Mouse (Mus musculus): Measurements from ENCODE around the gene Fam89a. TPM values are rescaled to one million over a fixed set of nuclear protein-coding genes. Genes with fewer than 3 reads are reported as not detected.

Fam89a gene
- polyA plus RNA-seq, 1 experiment from 2014 or later, result 1.2 TPM

DNA sequence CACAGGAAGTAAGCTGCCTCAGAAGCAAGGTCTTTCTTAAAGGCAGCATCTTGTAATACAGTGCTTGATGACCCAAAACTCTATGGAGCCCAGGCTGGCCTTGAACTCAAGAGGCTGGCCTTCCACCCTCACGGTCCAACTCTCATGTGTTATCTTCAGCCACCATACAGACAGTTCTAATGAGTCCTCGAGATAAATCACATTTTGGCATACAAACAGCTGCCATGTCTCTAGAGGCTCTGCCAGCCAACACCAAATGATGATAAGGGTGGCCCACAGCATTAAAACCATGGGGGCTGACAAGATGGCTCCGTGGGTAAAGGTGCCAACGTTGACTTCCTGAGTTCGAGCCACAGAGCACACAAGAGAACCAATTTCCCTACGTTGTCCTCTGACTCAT is 38.4 kb downstream of the Fam89a start:
- Histone ChIP-seq H3K9me3 (ENCODE audit: control insufficient read depth, low read length) (no peaks in the 10 kb centered on the region), H3K4me2 (ENCODE audit: low read depth, low read length, severe bottlenecking) (no peak overlapping the region), H3K9ac (ENCODE audit: low read length) (no peak overlapping the region), H3K4me1 (replicated peaks; ENCODE audit: control insufficient read depth, insufficient read depth, low read length) (no peaks in the 10 kb centered on the region), H3K4me3 (ENCODE audit: low read depth, low read length) (no peak overlapping the region), H3K27me3 (ENCODE audit: control insufficient read depth, insufficient read depth, low read length) (no peaks in the 10 kb centered on the region), H3K36me3 (ENCODE audit: control insufficient read depth, insufficient read depth, low read length) (no peaks in the 10 kb centered on the region; the same call in 1 of the 2 replicates), H3K27ac (ENCODE audit: low read depth, low read length) (no peak overlapping the region)
- 91% methylated on average over 6 of the region's 6 CpGs for WGBS
- DNase-seq (ENCODE audit: low spot score) (no peak), ATAC-seq (replicated peaks; ENCODE audit: low FRiP score) (no peak)

DNA sequence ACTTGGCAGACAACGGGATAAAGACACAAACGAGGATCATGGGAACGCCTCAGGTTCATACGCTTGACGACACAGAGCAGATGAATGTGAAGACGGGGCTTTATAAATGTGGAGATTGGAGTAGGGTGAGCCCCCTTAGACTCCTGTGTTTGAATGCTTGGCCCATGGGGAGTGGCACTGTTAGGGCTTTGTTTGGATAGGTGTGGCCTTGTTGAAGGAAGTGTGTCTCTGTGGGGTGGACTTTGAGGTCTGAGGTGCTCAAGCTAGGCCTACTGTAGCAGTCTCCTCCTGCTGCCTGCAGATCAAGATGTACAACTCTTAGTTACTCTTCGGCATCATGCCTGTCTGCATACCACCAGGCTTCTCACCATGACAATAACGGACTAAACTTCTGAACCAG is 45.8 kb downstream of the Fam89a start:
- WGBS, result 94% methylated on average over 8 of the region's 8 CpGs
- H3K27me3 ChIP-seq (ENCODE audit: control insufficient read depth, insufficient read depth, low read length), result no peaks in the 10 kb centered on the region
- H3K4me1 ChIP-seq (replicated peaks; ENCODE audit: control insufficient read depth, insufficient read depth, low read length), result no peaks in the 10 kb centered on the region
- no peak overlapping the region for H3K4me3 ChIP-seq (ENCODE audit: low read depth, low read length)
- no peak overlapping the region for H3K9ac ChIP-seq (ENCODE audit: low read length)
- no peak for ATAC-seq (replicated peaks; ENCODE audit: low FRiP score)
- no peak overlapping the region for H3K27ac ChIP-seq (ENCODE audit: low read depth, low read length)
- H3K4me2 ChIP-seq (ENCODE audit: low read depth, low read length, severe bottlenecking), result no peak overlapping the region
- no peaks in the 10 kb centered on the region for H3K9me3 ChIP-seq (ENCODE audit: control insufficient read depth, low read length)
- DNase-seq (ENCODE audit: low spot score), result no peak
- no peaks in the 10 kb centered on the region; the same call in 1 of the 2 replicates for H3K36me3 ChIP-seq (ENCODE audit: control insufficient read depth, insufficient read depth, low read length)

GRCm38 (mm10) chr8:124704376-124704775 is 47.3 kb downstream of the Fam89a start:
- no peaks in the 10 kb centered on the region for H3K27me3 ChIP-seq (ENCODE audit: control insufficient read depth, insufficient read depth, low read length)
- H3K4me2 ChIP-seq (ENCODE audit: low read depth, low read length, severe bottlenecking), result no peak overlapping the region
- no peak overlapping the region for H3K9ac ChIP-seq (ENCODE audit: low read length)
- no peak overlapping the region for H3K27ac ChIP-seq (ENCODE audit: low read depth, low read length)
- no peak for ATAC-seq (replicated peaks; ENCODE audit: low FRiP score)
- H3K36me3 ChIP-seq (ENCODE audit: control insufficient read depth, insufficient read depth, low read length), result no peaks in the 10 kb centered on the region; the same call in 1 of the 2 replicates
- DNase-seq (ENCODE audit: low spot score), result no peak
- WGBS, result 93% methylated on average over 4 of the region's 4 CpGs
- no peak overlapping the region for H3K4me3 ChIP-seq (ENCODE audit: low read depth, low read length)
- H3K4me1 ChIP-seq (replicated peaks; ENCODE audit: control insufficient read depth, insufficient read depth, low read length), result no peaks in the 10 kb centered on the region
- H3K9me3 ChIP-seq (ENCODE audit: control insufficient read depth, low read length), result no peaks in the 10 kb centered on the region

DNA sequence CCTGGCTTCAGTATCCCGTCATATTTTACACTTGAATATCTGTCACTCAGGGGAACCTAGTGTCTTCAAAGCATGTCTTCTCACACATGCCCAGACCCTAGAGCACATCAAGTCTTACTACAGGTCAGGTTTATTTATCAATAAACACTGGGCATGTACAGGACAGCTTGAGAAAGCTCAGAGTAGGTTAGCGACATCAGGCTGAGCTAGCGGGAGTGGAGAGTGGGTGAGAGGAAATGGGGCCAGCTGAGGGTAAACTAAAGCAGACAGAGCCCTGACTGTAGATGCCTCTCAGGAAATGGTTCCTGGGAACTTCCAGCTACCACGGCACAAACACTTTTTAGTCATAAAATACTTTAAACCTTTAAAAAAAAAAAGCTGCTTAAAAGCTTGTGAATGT is 48.1 kb downstream of the Fam89a start:
- no peak overlapping the region for H3K4me3 ChIP-seq (ENCODE audit: low read depth, low read length)
- no peaks in the 10 kb centered on the region; the same call in 1 of the 2 replicates for H3K36me3 ChIP-seq (ENCODE audit: control insufficient read depth, insufficient read depth, low read length)
- H3K27me3 ChIP-seq (ENCODE audit: control insufficient read depth, insufficient read depth, low read length), result no peaks in the 10 kb centered on the region
- no peak overlapping the region for H3K9ac ChIP-seq (ENCODE audit: low read length)
- H3K4me2 ChIP-seq (ENCODE audit: low read depth, low read length, severe bottlenecking), result no peak overlapping the region
- no peak overlapping the region for H3K27ac ChIP-seq (ENCODE audit: low read depth, low read length)
- WGBS, result 87% methylated on average over 4 of the region's 4 CpGs
- H3K4me1 ChIP-seq (replicated peaks; ENCODE audit: control insufficient read depth, insufficient read depth, low read length), result no peaks in the 10 kb centered on the region
- H3K9me3 ChIP-seq (ENCODE audit: control insufficient read depth, low read length), result no peaks in the 10 kb centered on the region
- ATAC-seq (replicated peaks; ENCODE audit: low FRiP score) (no peak), DNase-seq (ENCODE audit: low spot score) (no peak)

- no peaks in the 10 kb centered on the region for H3K27me3 ChIP-seq (ENCODE audit: control insufficient read depth, insufficient read depth, low read length)
- H3K27ac ChIP-seq (ENCODE audit: low read depth, low read length), result no peak overlapping the region
- DNase-seq (ENCODE audit: low spot score) (no peak), ATAC-seq (replicated peaks; ENCODE audit: low FRiP score) (no peak)
- H3K4me3 ChIP-seq (ENCODE audit: low read depth, low read length), result no peak overlapping the region
- H3K9ac ChIP-seq (ENCODE audit: low read length), result no peak overlapping the region
- WGBS, result 81% methylated on average over 3 of the region's 3 CpGs
- H3K9me3 ChIP-seq (ENCODE audit: control insufficient read depth, low read length), result no peaks in the 10 kb centered on the region
- no peaks in the 10 kb centered on the region; the same call in 1 of the 2 replicates for H3K36me3 ChIP-seq (ENCODE audit: control insufficient read depth, insufficient read depth, low read length)
- H3K4me2 ChIP-seq (ENCODE audit: low read depth, low read length, severe bottlenecking), result no peak overlapping the region
- no peaks in the 10 kb centered on the region for H3K4me1 ChIP-seq (replicated peaks; ENCODE audit: control insufficient read depth, insufficient read depth, low read length)
Observed at GRCm38 (mm10) chr8:124702183-124702582, 49.4 kb downstream of the Fam89a start.

GRCm38 (mm10) chr8:124701023-124701422 is 50.6 kb downstream of the Fam89a start:
- ATAC-seq (replicated peaks; ENCODE audit: low FRiP score) (no peak), DNase-seq (ENCODE audit: low spot score) (no peak)
- Histone ChIP-seq H3K27ac (ENCODE audit: low read depth, low read length) (no peak overlapping the region), H3K27me3 (ENCODE audit: control insufficient read depth, insufficient read depth, low read length) (no peaks in the 10 kb centered on the region), H3K36me3 (ENCODE audit: control insufficient read depth, insufficient read depth, low read length) (no peaks in the 10 kb centered on the region; the same call in 1 of the 2 replicates), H3K4me3 (ENCODE audit: low read depth, low read length) (no peak overlapping the region), H3K9ac (ENCODE audit: low read length) (no peak overlapping the region), H3K4me2 (ENCODE audit: low read depth, low read length, severe bottlenecking) (no peak overlapping the region), H3K4me1 (replicated peaks; ENCODE audit: control insufficient read depth, insufficient read depth, low read length) (no peaks in the 10 kb centered on the region), H3K9me3 (ENCODE audit: control insufficient read depth, low read length) (no peaks in the 10 kb centered on the region)
- 91% methylated on average over 9 of the region's 9 CpGs for WGBS

DNA sequence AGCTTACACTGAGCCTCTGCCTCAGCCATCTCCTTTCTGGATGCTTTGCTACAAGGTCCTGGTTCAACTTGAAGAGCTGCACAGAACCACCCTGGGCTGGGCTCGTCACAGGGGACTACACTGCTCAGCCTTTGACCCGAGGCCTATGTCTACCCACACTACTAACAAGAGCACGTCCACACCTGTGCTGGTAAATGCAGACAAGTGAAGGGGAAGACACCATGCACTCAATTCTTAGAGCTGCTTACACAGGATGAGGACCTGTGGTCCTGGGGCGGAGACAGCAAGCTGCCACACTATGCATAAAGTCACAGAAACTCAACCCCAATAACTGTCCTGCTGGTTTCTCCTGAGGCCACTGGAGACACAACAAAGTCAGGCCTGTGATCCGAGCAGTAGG is 51.4 kb downstream of the Fam89a start:
- H3K9me3 ChIP-seq (ENCODE audit: control insufficient read depth, low read length), result no peaks in the 10 kb centered on the region
- no peak for ATAC-seq (replicated peaks; ENCODE audit: low FRiP score)
- H3K4me2 ChIP-seq (ENCODE audit: low read depth, low read length, severe bottlenecking), result no peak overlapping the region
- no peaks in the 10 kb centered on the region for H3K4me1 ChIP-seq (replicated peaks; ENCODE audit: control insufficient read depth, insufficient read depth, low read length)
- H3K27me3 ChIP-seq (ENCODE audit: control insufficient read depth, insufficient read depth, low read length), result no peaks in the 10 kb centered on the region
- H3K4me3 ChIP-seq (ENCODE audit: low read depth, low read length), result no peak overlapping the region
- WGBS, result 92% methylated on average over 5 of the region's 5 CpGs
- H3K36me3 ChIP-seq (ENCODE audit: control insufficient read depth, insufficient read depth, low read length), result no peaks in the 10 kb centered on the region; the same call in 1 of the 2 replicates
- H3K9ac ChIP-seq (ENCODE audit: low read length), result no peak overlapping the region
- no peak overlapping the region for H3K27ac ChIP-seq (ENCODE audit: low read depth, low read length)
- no peak for DNase-seq (ENCODE audit: low spot score)

DNA sequence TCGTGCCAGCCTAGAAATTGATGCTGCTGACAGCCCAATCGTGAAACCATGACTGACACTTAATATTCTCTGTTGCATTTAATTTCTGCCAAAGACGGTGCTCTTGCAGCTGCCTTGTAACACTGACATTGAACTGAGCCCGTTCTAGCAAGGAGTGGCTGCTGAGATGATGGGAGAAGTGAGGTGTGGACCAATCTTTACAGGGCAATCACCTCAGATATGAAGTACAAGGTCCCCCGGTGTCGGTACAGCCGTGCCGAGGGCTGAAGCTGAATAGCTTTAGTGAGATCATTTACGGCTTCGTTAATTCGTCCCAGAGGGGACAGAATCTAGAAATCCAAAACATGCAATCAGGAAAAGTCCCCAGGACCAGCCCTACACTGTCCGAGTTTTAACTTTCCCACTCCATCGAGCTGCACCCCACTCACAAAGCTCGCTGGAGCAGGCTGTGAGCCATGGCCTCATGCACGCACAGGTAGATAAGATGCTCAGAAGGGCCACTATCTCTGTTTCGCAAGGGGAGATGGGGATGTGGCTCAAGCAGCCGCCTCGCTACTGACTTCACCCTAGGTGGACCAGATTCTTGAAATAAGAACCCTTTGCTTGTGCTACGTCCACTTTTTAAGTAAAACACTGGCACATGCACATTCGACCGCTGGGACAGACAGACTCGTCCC is 56.1 kb downstream of the Fam89a start:
- Histone ChIP-seq H3K9me3 (ENCODE audit: control insufficient read depth, low read length) (no peaks in the 10 kb centered on the region), H3K27me3 (ENCODE audit: control insufficient read depth, insufficient read depth, low read length) (no peaks in the 10 kb centered on the region), H3K4me2 (ENCODE audit: low read depth, low read length, severe bottlenecking) (no peak overlapping the region), H3K27ac (ENCODE audit: low read depth, low read length) (no peak overlapping the region), H3K4me1 (replicated peaks; ENCODE audit: control insufficient read depth, insufficient read depth, low read length) (no peaks in the 10 kb centered on the region), H3K9ac (ENCODE audit: low read length) (no peak overlapping the region), H3K36me3 (ENCODE audit: control insufficient read depth, insufficient read depth, low read length) (no peaks in the 10 kb centered on the region; the same call in 1 of the 2 replicates), H3K4me3 (ENCODE audit: low read depth, low read length) (no peak overlapping the region)
- ATAC-seq (replicated peaks; ENCODE audit: low FRiP score) (no peak), DNase-seq (ENCODE audit: low spot score) (no peak)
- 93% methylated on average over 22 of the region's 22 CpGs for WGBS

- Histone ChIP-seq H3K27ac (ENCODE audit: low read depth, low read length) (no peak overlapping the region), H3K9me3 (ENCODE audit: control insufficient read depth, low read length) (no peaks in the 10 kb centered on the region), H3K9ac (ENCODE audit: low read length) (no peak overlapping the region), H3K4me2 (ENCODE audit: low read depth, low read length, severe bottlenecking) (no peak overlapping the region), H3K4me3 (ENCODE audit: low read depth, low read length) (no peak overlapping the region), H3K27me3 (ENCODE audit: control insufficient read depth, insufficient read depth, low read length) (no peaks in the 10 kb centered on the region), H3K4me1 (replicated peaks; ENCODE audit: control insufficient read depth, insufficient read depth, low read length) (no peaks in the 10 kb centered on the region), H3K36me3 (ENCODE audit: control insufficient read depth, insufficient read depth, low read length) (no peaks in the 10 kb centered on the region; the same call in 1 of the 2 replicates)
- WGBS, result 95% methylated on average over 4 of the region's 4 CpGs
- ATAC-seq (replicated peaks; ENCODE audit: low FRiP score) (no peak), DNase-seq (ENCODE audit: low spot score) (no peak)
Observed at GRCm38 (mm10) chr8:124691706-124692105, 59.9 kb downstream of the Fam89a start.
